Mouse (Mus musculus) stomach, embryonic 16.5 days (tissue): Measurements from ENCODE around the gene Pjvk. TPM values are rescaled to one million over a fixed set of nuclear protein-coding genes. Genes with fewer than 3 reads are reported as not detected.
"Not testable (repeated sequence)": the region's sequence is repeated elsewhere in the genome, so short reads cannot be mapped to it uniquely, and the experiment has no call there.

ENCODE experiments used
- ATAC-seq: fragments of 200-750 bp; cut with Nextera tagmentation; 2 replicates; pipeline ENCODE4 v1.8.0; 2017; ENCODE audit warnings: moderate number of reproducible peaks, moderate TSS enrichment; ENCODE audit not compliant: insufficient read depth, low FRiP score
- H3K27ac ChIP-seq: fragments of 300-500 bp; sonication (generic); 2 replicates; pipeline ENCODE4 v1.5.1; 2014; ENCODE audit warnings: low read length
- H3K27me3 ChIP-seq: fragments of 300-500 bp; sonication (generic); 2 replicates; pipeline ENCODE4 v1.6.1; 2014; ENCODE audit warnings: low read length, control low read depth, mixed read lengths; ENCODE audit not compliant: control insufficient read depth, insufficient read depth
- H3K36me3 ChIP-seq: fragments of 300-500 bp; sonication (generic); 2 replicates; pipeline ENCODE4 v1.6.1; 2014; ENCODE audit warnings: low read length; ENCODE audit not compliant: control insufficient read depth, insufficient read depth
- H3K4me1 ChIP-seq: fragments of 300-500 bp; sonication (generic); 2 replicates; pipeline ENCODE4 v1.6.1; 2014; ENCODE audit warnings: low read length, control low read depth, mixed read lengths; ENCODE audit not compliant: control insufficient read depth, insufficient read depth
- H3K4me2 ChIP-seq: fragments of 300-500 bp; sonication (generic); 2 replicates; pipeline ENCODE4 v1.6.1; 2014; ENCODE audit warnings: low read depth, low read length, mixed read lengths
- H3K4me3 ChIP-seq: fragments of 300-500 bp; sonication (generic); replicated peaks from 2 replicates; pipeline ENCODE4 v1.5.1; 2014; ENCODE audit warnings: mild to moderate bottlenecking, low read length
- H3K9ac ChIP-seq: fragments of 300-500 bp; sonication (generic); 2 replicates; pipeline ENCODE4 v1.6.1; 2014; ENCODE audit warnings: low read length
- H3K9me3 ChIP-seq: fragments of 300-500 bp; sonication (generic); replicated peaks from 2 replicates; pipeline ENCODE4 v1.6.1; 2016; ENCODE audit warnings: low read length, control low read depth; ENCODE audit not compliant: control insufficient read depth
- WGBS: fragments of 180-500 bp; shearing (Covaris S2); extraction: QIAGEN DNeasy Blood & Tissue Kit; methylation state at CpG from one replicate; pipeline ENCODE4 v1.1.7; 2014; 5-methylcytosine and 5-hydroxymethylcytosine counted together
- polyA plus RNA-seq: library from polyadenylated mRNA; unstranded; fragments of >200 nt; fragmentation: Nextera tagmentation; extraction: Ambion mirVana; gene quantifications from 2 replicates; pipeline ENCODE4 v1.2.1, GENCODE M21; 2015

Gene Pjvk
- polyA plus RNA-seq, 1 experiment from 2014 or later = 0.22 TPM

- H3K4me2 ChIP-seq, ATAC-seq, H3K4me3 ChIP-seq, H3K36me3 ChIP-seq, H3K9ac ChIP-seq, H3K27ac ChIP-seq, H3K4me1 ChIP-seq, H3K27me3 ChIP-seq, H3K9me3 ChIP-seq: not testable (repeated sequence)
- 88% methylated on average over 2 of the region's 2 CpGs for WGBS
Observed at GRCm38 (mm10) chr2:76622316-76622715, 26.0 kb upstream of the Pjvk start.

GRCm38 (mm10) chr2:76630293-76630692 is 18.0 kb upstream of the Pjvk start:
- ATAC-seq = no peak

GRCm38 (mm10) chr2:76631600-76631999 is 16.7 kb upstream of the Pjvk start:
- Histone ChIP-seq H3K27me3 (no peaks in the 10 kb centered on the region), H3K4me2 (no peak overlapping the region), H3K4me3 (no peak overlapping the region), H3K9me3 (0 out of 2 replicates have a peak, but pooled peaks cover 2% of the 10 kb centered on the region), H3K4me1 (no peaks in the 10 kb centered on the region), H3K9ac (no peak overlapping the region), H3K27ac (no peak overlapping the region), H3K36me3 (peaks cover 43% of the 10 kb centered on the region)
- 93% methylated on average over 4 of the region's 4 CpGs for WGBS
- no peak for ATAC-seq

More at GRCm38 (mm10) chr2:76630293-76630692, 18.0 kb upstream of the Pjvk start:
- no peak overlapping the region for H3K4me3 ChIP-seq
- H3K9ac ChIP-seq = no peak overlapping the region
- H3K4me2 ChIP-seq = no peak overlapping the region
- H3K36me3 ChIP-seq = peaks cover 40% of the 10 kb centered on the region
- H3K9me3 ChIP-seq = 0 out of 2 replicates have a peak, but pooled peaks cover 10% of the 10 kb centered on the region
- no peak overlapping the region for H3K27ac ChIP-seq
- no peaks in the 10 kb centered on the region for H3K27me3 ChIP-seq
- 88% methylated on average over 12 of the region's 12 CpGs for WGBS
- no peaks in the 10 kb centered on the region for H3K4me1 ChIP-seq

- no peaks in the 10 kb centered on the region for H3K4me1 ChIP-seq
- no peak overlapping the region for H3K9ac ChIP-seq
- no peak overlapping the region for H3K27ac ChIP-seq
- 97% methylated on average over 2 of the region's 2 CpGs for WGBS
- peaks cover 21% of the 10 kb centered on the region for H3K36me3 ChIP-seq
- no peaks in the 10 kb centered on the region for H3K9me3 ChIP-seq
- no peaks in the 10 kb centered on the region for H3K27me3 ChIP-seq
- ATAC-seq = no peak
- no peak overlapping the region for H3K4me3 ChIP-seq
- H3K4me2 ChIP-seq = no peak overlapping the region
Observed at GRCm38 (mm10) chr2:76639637-76640036, 8.6 kb upstream of the Pjvk start.

GRCm38 (mm10) chr2:76643801-76644200 is 4.5 kb upstream of the Pjvk start:
- no peak overlapping the region for H3K4me3 ChIP-seq
- H3K36me3 ChIP-seq = peaks cover 10% of the 10 kb centered on the region
- no peak for ATAC-seq

GRCm38 (mm10) chr2:76647441-76647869 is 821 bp upstream of the Pjvk start:
- H3K4me2 ChIP-seq = peak overlapping the region; percentile 91
- no peaks in the 10 kb centered on the region for H3K27me3 ChIP-seq
- H3K9me3 ChIP-seq = no peaks in the 10 kb centered on the region
- WGBS = 1% methylated on average over 32 of the region's 32 CpGs
- peaks cover 15% of the 10 kb centered on the region for H3K4me1 ChIP-seq
- peak overlapping the region; percentile 93 for H3K9ac ChIP-seq
- ATAC-seq = peak; percentile 35; the same call in 1 of the 2 replicates
- peaks cover 1% of the 10 kb centered on the region; the same call in 1 of the 2 replicates for H3K36me3 ChIP-seq
- H3K27ac ChIP-seq = peak overlapping the region; percentile 87
- peak overlapping the region; percentile 87 for H3K4me3 ChIP-seq

More at GRCm38 (mm10) chr2:76643801-76644200, 4.5 kb upstream of the Pjvk start:
- Histone ChIP-seq H3K4me2 (no peak overlapping the region), H3K27me3 (no peaks in the 10 kb centered on the region), H3K9ac (no peak overlapping the region), H3K27ac (no peak overlapping the region), H3K4me1 (peaks cover 13% of the 10 kb centered on the region), H3K9me3 (no peaks in the 10 kb centered on the region)

- Histone ChIP-seq H3K9me3 (no peaks in the 10 kb centered on the region), H3K27me3 (no peaks in the 10 kb centered on the region), H3K9ac (peak overlapping the region; percentile 73), H3K4me3 (peak overlapping the region; percentile 87), H3K4me2 (peak overlapping the region; percentile 72), H3K4me1 (peaks cover 15% of the 10 kb centered on the region), H3K27ac (peak overlapping the region; percentile 80), H3K36me3 (no peaks in the 10 kb centered on the region)
- 23% methylated on average over 13 of the region's 13 CpGs for WGBS
- peak; percentile 12; the same call in 1 of the 2 replicates for ATAC-seq
Observed at GRCm38 (mm10) chr2:76648666-76649141, 428 bp downstream of the Pjvk start.

GRCm38 (mm10) chr2:76653070-76653469 is 4.8 kb downstream of the Pjvk start:
- Histone ChIP-seq H3K4me3 (no peak overlapping the region), H3K36me3 (no peaks in the 10 kb centered on the region), H3K4me1 (peaks cover 5% of the 10 kb centered on the region; the same call in 1 of the 2 replicates), H3K4me2 (no peak overlapping the region), H3K27me3 (no peaks in the 10 kb centered on the region), H3K9ac (no peak overlapping the region), H3K27ac (no peak overlapping the region), H3K9me3 (no peaks in the 10 kb centered on the region)
- 93% methylated on average over 4 of the region's 4 CpGs for WGBS
- ATAC-seq = no peak

GRCm38 (mm10) chr2:76654646-76655045 is 6.4 kb downstream of the Pjvk start:
- ATAC-seq = 0 out of 2 replicates have a peak, but pooled peaks have one; percentile 37
- H3K27ac ChIP-seq = no peak overlapping the region
- no peaks in the 10 kb centered on the region for H3K9me3 ChIP-seq
- WGBS = 65% methylated on average over 5 of the region's 5 CpGs
- no peaks in the 10 kb centered on the region for H3K27me3 ChIP-seq
- no peak overlapping the region for H3K4me3 ChIP-seq
- no peaks in the 10 kb centered on the region for H3K4me1 ChIP-seq
- no peak overlapping the region for H3K9ac ChIP-seq
- no peaks in the 10 kb centered on the region for H3K36me3 ChIP-seq
- H3K4me2 ChIP-seq = no peak overlapping the region
